Mouse (Mus musculus): ENCODE measurements at regions not wholly inside any gene's neighbourhood (a gene's known extent, or its start where the extent isn't known, plus 50 kb on each side); places are given as distances from the start of the nearest gene placed in this dataset.

DNA sequence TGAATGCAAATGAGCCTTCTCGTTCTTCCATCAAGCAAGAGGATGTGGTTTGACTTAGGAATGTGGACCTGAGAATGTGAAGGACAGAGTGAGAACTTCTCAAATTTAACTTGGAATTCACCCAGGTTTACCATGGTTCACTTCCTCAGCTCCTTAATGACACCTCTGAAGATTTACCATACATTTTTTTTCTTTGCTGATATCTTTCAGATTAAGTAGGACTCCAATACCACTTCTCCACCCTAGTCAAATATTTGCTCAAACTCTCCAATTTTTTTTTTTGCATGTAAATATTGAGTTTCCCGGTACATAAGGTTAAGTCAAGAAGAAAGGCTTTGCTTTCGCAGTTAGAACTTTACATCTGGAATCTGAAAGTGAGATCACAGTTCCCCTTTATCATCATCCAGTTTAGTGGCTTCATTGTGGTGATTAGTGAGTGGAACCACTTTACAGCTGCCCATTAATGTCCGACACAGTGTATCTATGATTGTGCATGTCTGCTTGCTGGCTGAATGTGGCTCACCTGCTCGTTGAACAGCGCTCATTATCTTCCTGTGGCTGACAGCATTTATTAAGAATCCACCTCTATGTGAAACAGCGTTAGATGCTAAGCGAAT lies 446.0 kb upstream of the Adam34 start:
- no peak for DNase-seq

DNA sequence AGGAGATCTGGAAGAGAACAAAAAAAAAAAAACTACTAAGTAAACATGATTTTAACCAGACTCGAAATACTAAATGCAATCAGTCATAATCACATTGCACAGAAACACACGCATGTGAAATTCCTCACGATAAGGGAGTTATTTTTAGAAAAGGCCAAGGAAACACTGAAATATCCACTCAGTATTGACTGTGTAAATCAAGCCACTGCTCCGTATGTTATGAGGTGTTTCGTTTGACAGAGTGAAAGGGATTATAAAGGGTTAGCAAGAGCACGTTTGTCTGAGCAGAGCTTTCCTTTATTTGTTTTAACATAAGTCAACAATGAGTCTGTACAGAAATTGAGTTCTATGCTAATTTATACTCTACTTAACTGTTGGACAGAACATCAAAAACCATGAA lies 455.3 kb upstream of the Adam34 start:
- no peak for DNase-seq

DNA sequence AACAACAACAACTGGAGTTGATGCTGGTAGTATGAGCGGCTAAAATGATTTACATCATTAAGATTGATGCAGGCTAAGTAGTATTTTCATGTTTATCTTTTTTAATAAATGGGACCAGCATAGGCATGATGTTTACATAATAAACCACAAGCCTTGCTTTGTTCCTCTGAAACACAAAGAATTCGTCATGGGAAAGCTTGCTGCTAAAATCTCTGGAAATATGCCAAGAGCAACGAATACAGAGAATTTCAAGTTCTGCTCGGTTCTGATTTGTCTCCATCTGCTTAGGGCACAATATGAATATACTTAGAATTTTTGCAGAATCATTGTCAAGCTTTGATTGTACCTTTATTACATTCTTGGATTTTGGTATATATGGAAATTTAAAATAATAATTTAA lies 467.2 kb upstream of the Adam34 start:
- no peak for DNase-seq

DNA sequence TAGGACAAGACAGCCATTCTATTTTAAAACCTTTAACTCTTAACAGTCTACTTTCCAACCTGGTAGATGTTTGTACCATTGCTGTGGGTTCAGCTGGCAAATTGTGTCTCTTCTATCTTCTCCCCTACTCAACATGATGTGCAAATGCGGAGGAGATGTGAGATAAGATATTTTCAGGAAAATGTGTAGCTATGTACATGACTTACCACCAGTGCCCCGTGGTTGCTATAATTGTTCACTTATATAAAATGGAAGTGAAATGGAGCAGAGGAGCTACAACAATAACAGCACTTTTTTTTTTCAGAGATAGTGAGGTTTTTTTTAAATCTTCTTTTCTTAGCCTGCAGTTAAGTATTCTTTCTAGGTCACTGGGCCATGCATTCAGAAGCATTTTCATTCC lies 492.4 kb upstream of the Adam34 start:
- DNase-seq = no peak

DNA sequence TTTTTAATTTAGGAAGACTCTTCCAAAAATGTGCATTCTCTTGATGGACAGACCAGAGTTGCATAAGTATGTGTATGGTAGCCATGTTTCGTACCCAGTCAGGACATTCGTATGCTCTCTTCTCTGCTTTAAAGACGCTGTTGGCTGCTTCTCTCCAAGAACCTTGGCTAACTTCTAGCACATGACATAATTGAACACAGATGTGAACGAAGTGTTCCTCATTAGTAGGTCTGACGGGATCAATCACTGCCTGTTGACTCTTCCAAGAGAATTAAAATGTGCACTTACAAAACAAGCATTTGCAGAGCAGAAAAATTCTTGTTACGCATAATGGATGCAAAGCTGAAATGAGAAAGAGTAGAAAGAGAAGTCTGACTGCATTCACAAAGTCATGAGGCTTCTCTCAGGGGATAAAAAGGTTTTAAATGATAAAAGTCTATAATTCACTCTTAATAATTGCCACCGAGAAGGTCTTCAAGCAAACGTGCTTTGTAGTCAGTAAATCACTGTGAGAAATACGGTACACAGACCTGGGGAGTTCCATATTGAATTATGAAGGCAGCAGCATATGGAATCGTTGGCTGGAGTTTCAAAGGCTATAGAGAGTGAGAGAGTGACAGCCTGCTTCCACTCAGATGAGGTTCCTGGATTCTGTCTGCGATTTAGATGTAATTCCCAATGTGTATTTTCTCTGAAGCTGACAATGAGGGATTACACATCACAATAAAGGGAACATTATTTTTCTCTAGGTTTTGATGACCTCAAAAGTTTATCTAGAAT lies 496.7 kb upstream of the Adam34 start:
- no peak for DNase-seq

DNA sequence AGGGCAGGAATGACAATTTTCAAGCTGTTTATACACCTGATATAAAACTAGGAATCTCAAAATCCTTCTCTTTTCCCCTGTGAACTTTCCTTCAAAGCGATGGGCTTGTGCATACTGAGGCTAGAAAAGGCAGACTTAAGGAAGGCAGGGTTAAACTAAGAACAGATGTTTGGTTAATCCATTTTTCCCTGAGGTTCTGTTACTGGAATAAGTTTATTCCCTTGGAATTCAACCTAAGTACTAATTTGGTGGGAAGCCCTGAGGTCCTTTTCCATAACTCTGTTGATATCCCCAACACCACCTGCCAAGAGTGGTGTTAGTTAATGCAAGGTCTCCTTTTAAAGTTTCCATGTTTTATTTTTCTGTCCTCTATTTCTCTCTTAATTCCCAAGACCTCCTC lies 512.5 kb upstream of the Adam34 start:
- DNase-seq = no peak

DNA sequence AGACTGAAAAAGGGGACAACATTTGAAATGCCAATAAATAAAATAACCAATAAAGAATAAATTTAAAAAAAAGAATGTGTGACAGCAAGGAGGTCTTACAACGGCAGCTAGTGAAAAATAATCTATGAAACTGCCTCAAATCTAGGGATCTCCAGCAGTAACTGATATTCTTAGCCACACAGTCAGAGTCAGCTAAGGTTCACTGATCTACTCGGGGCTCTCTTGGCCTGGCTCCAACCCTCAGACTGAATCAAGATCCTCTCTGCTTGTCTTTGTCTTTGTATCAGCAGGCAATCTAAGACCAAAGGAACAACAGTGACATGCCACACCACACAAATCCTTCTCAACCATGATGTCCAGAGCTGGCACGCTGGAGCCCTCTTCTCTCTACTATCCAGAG lies 542.5 kb upstream of the Adam34 start:
- DNase-seq = no peak

DNA sequence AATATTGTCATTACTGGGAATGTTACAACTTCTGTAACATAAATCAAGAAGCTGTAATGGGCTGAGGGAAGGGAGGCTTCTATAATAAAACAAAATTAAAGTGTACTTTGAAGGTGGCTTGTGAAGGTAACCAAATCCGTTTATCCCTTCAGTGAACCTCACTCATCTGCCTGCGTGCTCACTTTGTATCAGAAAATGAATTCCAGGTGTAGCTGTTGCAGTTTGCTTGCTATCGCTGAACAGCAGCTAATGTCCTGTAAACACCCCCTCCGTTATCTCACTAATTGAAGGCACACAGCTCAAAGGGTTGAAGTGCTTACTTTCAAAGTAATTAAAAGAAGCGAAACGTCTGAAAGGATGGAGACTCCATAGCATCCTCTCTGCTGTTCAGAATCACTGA lies 547.2 kb upstream of the Adam34 start:
- DNase-seq = no peak

DNA sequence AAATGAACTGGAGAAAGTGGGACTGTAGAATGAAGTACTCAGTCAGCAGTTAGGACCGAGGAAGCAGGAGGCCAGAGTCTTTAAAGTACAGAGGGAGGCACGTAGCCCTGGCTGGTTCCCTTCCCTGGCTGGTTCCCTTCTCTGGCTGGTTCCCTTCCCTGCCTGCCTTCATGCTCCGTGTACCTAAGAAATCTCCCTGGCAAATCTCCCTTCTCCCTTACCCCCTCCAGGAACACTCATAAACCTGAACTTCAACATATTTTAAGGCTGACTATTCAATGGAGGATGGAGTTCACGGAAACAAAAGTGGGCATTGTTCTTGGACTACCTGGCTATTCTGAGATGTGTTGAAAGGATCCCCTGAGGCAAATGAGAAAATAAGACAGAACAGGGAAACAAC lies 551.2 kb upstream of the Adam34 start:
- no peak for DNase-seq

DNA sequence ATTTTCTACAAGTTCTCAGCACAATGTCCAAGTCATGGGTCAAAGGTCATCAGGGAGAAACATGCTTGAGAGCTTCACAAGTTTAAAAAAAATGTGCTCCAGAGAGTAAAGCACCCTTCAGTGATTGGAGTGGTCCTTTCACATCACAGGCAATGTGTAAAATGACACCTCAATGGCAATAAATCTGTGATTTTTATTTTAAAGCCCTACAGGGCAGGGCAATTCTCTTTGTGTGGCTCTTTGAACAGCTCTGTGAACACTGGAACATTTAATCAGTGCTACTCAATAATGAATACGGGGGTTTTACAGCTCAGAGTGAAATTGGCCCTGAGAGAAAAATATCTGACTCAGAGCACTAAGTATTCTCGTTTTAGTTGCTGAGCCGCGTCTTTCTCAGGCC lies 563.5 kb upstream of the Adam34 start:
- DNase-seq = no peak

DNA sequence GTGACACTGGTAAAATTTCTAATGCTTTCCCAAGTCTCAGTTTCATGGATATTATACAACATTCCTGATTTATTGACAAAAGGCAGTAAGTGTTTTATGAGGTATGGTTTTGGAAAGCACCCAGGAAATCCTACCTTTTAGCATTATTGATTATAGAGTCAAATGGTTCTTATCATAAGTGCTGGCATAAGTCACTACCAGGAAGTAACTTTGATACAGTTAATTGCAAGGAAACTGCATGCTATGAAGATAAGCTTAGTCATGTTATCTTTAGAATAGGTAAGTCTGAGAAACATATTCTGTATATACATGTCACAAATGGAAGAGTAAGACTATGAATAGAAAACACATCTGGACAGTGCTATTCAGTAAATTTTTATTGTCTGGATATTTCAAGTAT lies 608.4 kb upstream of the Adam34 start:
- no peak for DNase-seq

DNA sequence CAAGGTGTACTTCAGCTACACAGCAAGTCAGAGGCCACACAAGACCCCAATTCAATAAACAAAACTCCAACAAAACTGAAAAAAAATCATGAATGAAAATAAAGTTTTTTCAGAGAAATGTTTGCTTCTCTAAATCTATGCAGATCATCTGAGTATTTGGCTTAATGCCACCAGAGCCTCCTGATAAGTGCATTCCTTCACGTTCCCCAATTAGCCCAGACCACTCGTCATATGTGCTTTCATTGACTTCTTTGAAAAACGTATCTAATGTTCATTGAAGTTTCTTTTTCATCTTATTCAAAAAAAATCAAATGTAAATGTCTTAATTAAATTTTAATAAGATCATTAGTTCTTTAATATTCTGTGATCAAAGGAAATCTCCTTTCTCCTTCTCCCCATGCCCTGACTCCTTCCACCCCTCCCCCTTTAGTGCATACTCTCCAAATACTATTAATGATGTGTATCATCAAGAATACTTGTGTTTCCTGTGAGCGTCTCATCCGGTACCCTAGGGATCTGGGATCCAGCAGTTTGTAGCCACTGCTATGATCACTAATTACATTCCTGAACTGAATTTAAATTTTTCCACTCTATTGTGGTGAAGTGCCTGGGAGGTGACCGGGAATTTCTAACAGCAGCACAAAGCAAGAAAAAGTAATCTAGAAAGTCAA lies 600.8 kb upstream of the Fat1 start:
- no peak for DNase-seq

DNA sequence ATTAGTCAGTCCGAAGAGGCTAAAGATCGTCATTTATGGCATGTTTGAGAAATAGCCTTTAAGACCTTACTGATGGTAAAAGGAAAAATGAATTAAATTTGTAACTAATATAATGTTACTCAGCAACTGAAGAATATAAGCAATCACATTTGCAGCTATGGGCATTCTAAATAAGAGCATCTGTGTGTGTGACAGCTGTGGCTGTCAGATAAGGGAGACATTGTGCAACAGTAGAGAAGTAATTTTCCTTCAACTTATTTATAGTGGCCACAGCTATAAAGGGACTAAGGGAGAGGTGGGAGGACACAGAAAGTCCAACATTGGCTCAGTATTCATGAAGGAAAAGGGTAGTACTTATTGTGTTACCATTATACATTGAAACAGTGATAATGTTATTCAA lies 591.8 kb upstream of the Fat1 start:
- DNase-seq = no peak

DNA sequence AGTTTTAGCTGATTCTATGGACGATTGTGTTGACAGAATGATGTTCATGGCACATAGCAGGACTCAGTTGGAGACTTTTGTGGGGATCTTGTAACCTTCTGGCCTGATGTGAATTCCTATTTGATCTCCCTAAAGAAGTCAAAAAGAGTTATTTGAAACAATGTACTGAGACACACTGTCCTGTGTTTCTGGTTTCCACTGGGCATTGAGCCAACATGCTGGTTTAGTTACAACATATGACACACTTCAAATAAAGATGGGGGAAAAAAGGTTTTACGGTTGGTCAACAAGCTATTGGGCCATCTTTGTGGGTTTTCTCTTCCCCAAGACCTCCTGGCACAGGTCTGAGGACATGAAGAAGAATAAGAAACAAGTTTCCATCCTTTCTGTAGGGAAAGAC lies 591.3 kb upstream of the Fat1 start:
- peak; percentile 9 for DNase-seq

DNA sequence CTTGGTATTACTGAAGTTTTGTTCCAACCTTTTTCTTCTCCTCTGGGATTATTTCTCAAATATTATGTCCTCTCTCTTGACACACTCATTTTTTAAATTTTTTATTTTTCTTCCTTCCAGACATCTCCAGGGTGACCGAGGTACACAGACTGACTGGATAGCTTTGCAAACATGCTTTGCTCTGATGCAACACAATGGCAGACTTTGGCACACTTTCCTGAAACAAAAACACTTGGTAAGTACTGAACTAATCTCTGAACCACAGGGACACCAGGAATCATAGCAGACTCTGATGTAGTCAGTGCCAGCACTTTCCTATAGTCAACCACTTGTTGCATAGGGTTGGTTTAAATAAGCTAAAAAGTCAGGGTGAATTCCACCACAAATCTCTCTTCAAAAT lies 587.8 kb upstream of the Fat1 start:
- DNase-seq = no peak

DNA sequence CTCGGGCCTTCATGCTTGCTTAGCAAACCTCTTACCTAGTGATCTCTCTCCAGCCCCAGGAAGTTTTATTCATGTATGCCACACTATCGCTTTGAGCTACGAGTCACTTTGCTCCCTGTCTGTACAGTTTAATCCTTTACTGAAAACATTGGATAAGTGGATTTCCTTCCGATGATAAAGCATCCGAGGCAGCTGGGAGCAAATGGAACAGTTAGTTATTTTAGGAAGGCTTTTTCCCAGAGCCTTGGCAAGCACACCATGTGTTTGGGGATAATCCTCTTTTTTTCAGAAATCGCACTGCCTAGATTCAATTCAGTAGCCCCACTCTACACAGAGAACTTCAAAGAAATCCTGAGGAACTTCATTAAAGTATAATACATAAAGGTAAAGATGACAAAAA lies 561.3 kb upstream of the Fat1 start:
- DNase-seq = peak; percentile 6

DNA sequence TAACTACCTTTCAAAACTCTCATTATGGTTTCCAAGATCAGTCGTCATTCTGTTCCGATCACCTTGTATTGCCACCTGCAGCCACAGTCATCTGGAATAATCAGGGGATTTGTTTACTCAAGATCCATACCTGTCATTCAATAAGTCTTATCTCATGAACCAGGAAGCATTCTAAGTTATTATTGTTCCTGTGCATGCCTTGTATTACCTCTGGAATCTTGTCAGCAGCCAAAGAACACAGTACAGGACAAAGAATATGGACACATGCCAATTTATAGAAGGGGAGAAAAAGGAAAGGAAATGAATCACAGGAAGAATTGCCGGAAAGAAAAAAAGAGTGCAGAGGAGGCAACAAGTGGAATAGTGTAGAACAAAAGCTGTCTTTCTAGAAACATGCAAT lies 557.5 kb upstream of the Fat1 start:
- DNase-seq = no peak

DNA sequence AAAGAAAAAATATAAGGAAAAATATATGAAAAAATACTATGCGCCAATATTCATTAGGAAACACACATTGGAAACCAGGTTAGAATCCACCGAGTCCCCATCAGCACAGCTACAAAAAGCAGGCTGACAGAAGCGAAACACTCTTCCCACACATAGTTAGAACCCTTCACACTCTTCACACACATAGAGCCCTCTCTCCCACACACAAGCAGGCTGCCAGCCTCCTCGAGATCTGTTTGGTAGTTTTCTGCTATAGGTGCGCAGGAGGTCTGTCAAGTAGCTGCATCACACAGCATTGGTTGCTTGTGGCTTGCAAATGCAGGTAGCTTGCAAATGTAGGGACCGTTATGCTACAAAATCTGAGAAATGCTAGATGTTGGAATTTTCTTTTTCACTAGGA lies 526.8 kb upstream of the Fat1 start:
- no peak for DNase-seq

DNA sequence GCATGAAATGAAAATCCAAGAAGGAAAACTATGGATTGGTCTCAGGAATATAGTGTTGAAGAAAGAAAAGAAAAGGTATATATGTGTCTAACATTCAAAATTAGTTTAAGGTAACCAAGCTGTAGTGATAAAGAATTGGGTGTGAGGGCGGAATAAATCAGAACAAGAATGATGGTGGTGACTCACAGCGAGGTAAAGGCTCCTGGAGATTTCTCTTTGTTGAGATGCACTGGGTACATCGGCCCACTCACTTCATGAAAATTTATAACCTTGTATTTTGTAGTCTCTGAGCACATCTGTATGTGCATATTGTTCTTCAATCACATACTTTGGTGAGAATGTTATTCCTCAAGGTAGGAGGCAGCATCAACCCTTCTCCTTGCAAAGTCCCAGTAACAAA lies 525.0 kb upstream of the Fat1 start:
- DNase-seq = no peak

DNA sequence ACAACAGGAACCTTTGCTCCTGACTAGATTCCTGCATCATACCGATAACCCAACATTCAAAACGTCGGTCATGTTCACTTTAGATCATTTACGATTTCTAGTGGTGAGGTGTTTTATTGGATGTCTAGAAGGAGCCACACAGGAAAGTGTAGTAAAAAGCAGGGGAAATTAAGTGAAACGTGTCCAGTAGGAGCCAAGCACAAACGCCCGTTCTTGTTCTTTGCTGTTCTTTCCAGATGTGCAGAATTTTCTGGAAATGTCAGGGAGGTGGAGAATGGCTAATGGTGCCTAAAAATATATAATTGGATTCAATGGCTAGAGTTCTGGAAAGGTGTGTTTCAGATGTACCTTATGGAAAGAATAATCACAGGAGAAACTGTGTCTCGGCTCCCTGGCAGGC lies 517.2 kb upstream of the Fat1 start:
- no peak for DNase-seq

DNA sequence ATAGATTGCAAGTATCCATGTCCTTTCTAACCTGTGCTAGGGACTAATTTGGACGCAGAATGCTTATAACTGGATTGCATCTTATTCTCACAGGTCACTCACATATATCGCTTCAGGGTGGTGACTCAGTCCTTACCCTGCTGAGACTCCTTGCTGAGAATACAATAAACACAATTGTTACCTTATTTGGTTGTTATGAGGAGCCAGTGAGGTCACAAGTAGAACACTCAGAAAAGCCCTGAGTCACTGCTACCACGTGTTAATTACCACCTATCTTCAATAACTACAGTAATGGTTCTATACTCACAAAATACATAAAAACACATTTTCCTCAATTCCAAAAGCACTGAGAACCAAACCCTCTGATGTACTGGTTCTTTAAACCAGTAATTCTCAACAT lies 479.8 kb upstream of the Fat1 start:
- no peak for DNase-seq

DNA sequence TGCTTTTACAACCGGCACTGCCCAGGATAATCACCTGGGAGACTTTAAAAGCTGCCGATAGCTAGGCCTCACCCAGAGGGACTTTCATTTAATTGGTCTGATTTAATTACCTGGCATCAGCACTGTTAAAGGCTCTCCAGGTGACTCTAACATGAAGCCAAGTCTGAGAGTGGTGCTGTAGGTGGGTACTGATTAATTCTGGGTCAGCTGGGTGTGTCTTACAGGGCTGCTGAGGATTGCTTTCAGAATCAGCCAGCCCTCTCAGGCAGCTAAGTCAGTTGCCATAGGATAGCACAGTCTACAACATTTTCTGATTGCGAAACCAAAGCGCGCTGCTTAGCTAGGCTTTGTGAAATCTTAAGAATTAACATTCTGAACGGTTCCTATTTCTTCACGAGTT lies 478.9 kb upstream of the Fat1 start:
- no peak for DNase-seq

DNA sequence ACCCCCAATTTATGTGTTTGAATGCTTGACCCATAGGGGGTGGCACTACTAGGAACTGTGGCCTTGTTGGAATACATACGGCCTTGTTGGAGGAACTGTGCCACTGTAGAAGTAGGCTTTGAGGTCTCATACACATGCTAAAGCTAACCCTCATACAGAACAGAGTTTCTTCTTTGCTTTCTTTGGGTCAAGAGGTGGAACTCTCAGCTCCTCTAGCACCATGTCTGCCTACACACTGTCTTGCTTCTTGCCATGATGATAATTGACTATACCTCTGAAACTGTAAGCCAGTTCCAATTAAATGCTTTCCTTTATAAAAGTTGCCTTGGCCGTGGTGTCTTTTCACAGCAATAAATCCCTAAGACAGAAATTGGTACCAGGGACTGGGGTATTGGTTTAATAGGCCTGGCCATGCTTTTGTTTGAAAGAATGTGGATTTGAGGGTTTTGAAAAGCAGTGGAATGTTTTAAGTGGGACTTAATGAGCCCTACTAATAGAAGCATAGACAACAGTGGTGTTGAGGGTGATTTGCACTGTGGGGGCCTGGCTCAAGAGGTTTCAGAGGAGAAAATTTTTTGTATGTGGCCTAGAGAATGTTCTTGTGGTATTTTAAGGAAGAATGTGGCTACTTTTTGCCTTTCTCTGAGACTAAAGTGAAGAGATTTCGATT lies 468.7 kb upstream of the Fat1 start:
- DNase-seq = no peak

DNA sequence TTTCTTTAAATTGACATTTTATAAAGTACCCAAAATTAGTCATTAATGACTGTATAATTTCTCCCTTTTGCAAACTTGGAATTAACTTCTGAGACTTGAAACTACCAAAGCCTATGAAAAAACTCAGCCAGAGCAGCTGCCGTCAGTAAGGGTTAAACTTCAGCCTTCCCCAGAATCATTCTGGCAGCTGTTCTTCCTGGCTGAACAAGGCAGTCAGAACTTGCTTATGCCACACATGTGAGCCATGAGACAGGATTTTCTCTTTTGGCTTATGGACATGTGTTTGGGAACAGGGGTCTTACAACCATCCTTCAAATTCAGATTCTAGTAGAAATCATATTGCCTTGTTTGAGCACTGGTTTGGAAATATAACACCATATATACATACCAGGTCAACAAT lies 422.4 kb upstream of the Fat1 start:
- no peak for DNase-seq

Data from heart, postnatal 4 days (tissue).